Comparison of ENCODE assay signal across 8 mouse cellular contexts in genomic region chr5:75574151-75574851, GRCm38 (mm10). TPM values are rescaled to one million over a fixed set of nuclear protein-coding genes. Genes with fewer than 3 reads are reported as not detected.
DNase-seq lines count a peak whose midpoint lies in the region; ATAC-seq and TF ChIP-seq lines count a peak whose summit lies in the region.

No protein-coding gene starts in this region.

- H3K27ac ChIP-seq in kidney, embryonic 15.5 days, result no peak overlapping the region
- H3K27ac ChIP-seq in cortical plate, adult 2 months (ENCODE audit: insufficient read depth, low read length), result no peak overlapping the region
- peak overlapping the region; percentile 91 for H3K27ac ChIP-seq in hindbrain, embryonic 10.5 days
- H3K27ac ChIP-seq in midbrain, embryonic 11.5 days (ENCODE audit: low read depth, low read length), result no peak overlapping the region

- peaks cover 15% of the 10 kb centered on the region for H3K27me3 ChIP-seq in kidney, embryonic 15.5 days
- H3K27me3 ChIP-seq in hindbrain, embryonic 10.5 days (ENCODE audit: insufficient read depth, poor library complexity, severe bottlenecking), result peaks cover 32% of the 10 kb centered on the region
- peaks cover 4% of the 10 kb centered on the region; the same call in 1 of the 2 replicates for H3K27me3 ChIP-seq in midbrain, embryonic 11.5 days (ENCODE audit: control insufficient read depth, insufficient read depth, low read length)

- 5% methylated on average over 27 of the region's 27 CpGs for WGBS in kidney, embryonic 15.5 days
- 3% methylated on average over 27 of the region's 27 CpGs for WGBS in hindbrain, embryonic 10.5 days
- 4% methylated on average over 27 of the region's 27 CpGs for WGBS in midbrain, embryonic 11.5 days

- H3K9me3 ChIP-seq in kidney, embryonic 15.5 days (replicated peaks), result no peaks in the 10 kb centered on the region
- no peaks in the 10 kb centered on the region for H3K9me3 ChIP-seq in hindbrain, embryonic 10.5 days
- H3K9me3 ChIP-seq in midbrain, embryonic 11.5 days (ENCODE audit: control insufficient read depth, low read length), result no peaks in the 10 kb centered on the region

- DNase-seq in kidney, adult 11 months, result no peak
- no peak for DNase-seq in hindbrain, embryonic 10.5 days (ENCODE audit: low spot score)
- no peak for DNase-seq in midbrain, embryonic 11.5 days (ENCODE audit: low spot score, missing footprints)
- no peak for DNase-seq in urinary bladder, postnatal 10 days (ENCODE audit: low spot score)
- DNase-seq in gastrocnemius, adult 18-20 months (ENCODE audit: low spot score), result no peak
- DNase-seq in urinary bladder, adult 18-20 months (ENCODE audit: low spot score in 2 of 2), result no peak

- peak overlapping the region; percentile 57 for H3K4me3 ChIP-seq in kidney, embryonic 15.5 days (replicated peaks)
- H3K4me3 ChIP-seq in cortical plate, adult 2 months (ENCODE audit: insufficient read depth, low read length), result peak overlapping the region; percentile 60
- peak overlapping the region; percentile 81 for H3K4me3 ChIP-seq in hindbrain, embryonic 10.5 days
- peak overlapping the region; percentile 68 for H3K4me3 ChIP-seq in midbrain, embryonic 11.5 days (ENCODE audit: low read depth, low read length)

- peak overlapping the region; percentile 54 for H3K9ac ChIP-seq in kidney, embryonic 15.5 days
- peak overlapping the region; percentile 73 for H3K9ac ChIP-seq in midbrain, embryonic 11.5 days (ENCODE audit: low read length)

- H3K36me3 ChIP-seq in kidney, embryonic 15.5 days, result no peaks in the 10 kb centered on the region
- no peaks in the 10 kb centered on the region for H3K36me3 ChIP-seq in hindbrain, embryonic 10.5 days
- H3K36me3 ChIP-seq in midbrain, embryonic 11.5 days (ENCODE audit: control insufficient read depth, insufficient read depth, low read length), result no peaks in the 10 kb centered on the region

- H3K4me2 ChIP-seq in kidney, embryonic 15.5 days, result peak overlapping the region; percentile 84
- H3K4me2 ChIP-seq in midbrain, embryonic 11.5 days, result peak overlapping the region; percentile 100

- peaks cover 29% of the 10 kb centered on the region for H3K4me1 ChIP-seq in kidney, embryonic 15.5 days
- no peaks in the 10 kb centered on the region for H3K4me1 ChIP-seq in cortical plate, adult 2 months (ENCODE audit: control insufficient read depth, insufficient read depth, low read length)
- peaks cover 47% of the 10 kb centered on the region for H3K4me1 ChIP-seq in hindbrain, embryonic 10.5 days (replicated peaks)
- H3K4me1 ChIP-seq in midbrain, embryonic 11.5 days (ENCODE audit: control insufficient read depth, insufficient read depth, low read length), result peaks cover 8% of the 10 kb centered on the region

- no peak for TF ChIP-seq POLR2A in cortical plate, adult 2 months (IDR thresholded peaks at IDR 0.05; ENCODE audit: extremely low read depth, insufficient read depth, low read length)

- TF ChIP-seq CTCF in cortical plate, adult 2 months (IDR thresholded peaks at IDR 0.05; ENCODE audit: extremely low read depth, insufficient read depth, low read length), result no peak

- ATAC-seq in kidney, embryonic 15.5 days (replicated peaks; ENCODE audit: low FRiP score), result no peak
- ATAC-seq in midbrain, embryonic 11.5 days (ENCODE audit: low FRiP score), result no peak

RNA-seq across cellular contexts. Expression of gene Kit, which starts 0.4 kb away (rescaled TPM):
- polyA plus RNA-seq in kidney, embryonic 15.5 days (2015; fragmentation: Nextera tagmentation; extraction: Ambion mirVana), result 17.5 and 20.2 TPM in 2 replicates
- 25.6 and 26.1 TPM in 2 replicates for polyA plus RNA-seq in cortical plate, adult 2 months (2012; rRNA removed)
- 23.5 and 29.8 TPM in 2 replicates for polyA plus RNA-seq in hindbrain, embryonic 10.5 days (2016; fragmentation: Nextera tagmentation; extraction: Ambion mirVana)
- 19.6 and 20.4 TPM in 2 replicates for polyA plus RNA-seq in midbrain, embryonic 11.5 days (2014; fragmentation: Nextera tagmentation; extraction: Ambion mirVana)
- 1 to 10 TPM in 1 of 2 experiments, under 1 TPM in 1; 0.89 to 1.0 TPM for total RNA-seq in gastrocnemius, adult 18-20 months (2021)
